Mouse (Mus musculus) neural tube, embryonic 14.5 days (tissue): ENCODE results near the gene Thada. TPM values are rescaled to one million over a fixed set of nuclear protein-coding genes. Genes with fewer than 3 reads are reported as not detected.
A peak's percentile ranks its signal among the peaks of the same experiment; 100 is the strongest.

Experiments used
- ATAC-seq: fragments of 200-750 bp; cut with Nextera tagmentation; 2 replicates; pipeline ENCODE4 v1.8.0; 2017; ENCODE audit warnings: low read depth, mild to moderate bottlenecking, moderate TSS enrichment, moderate library complexity
- H3K27ac ChIP-seq: fragments of 300-500 bp; sonication (generic); 2 replicates; pipeline ENCODE4 v1.5.1; 2014; ENCODE audit warnings: low read depth, mild to moderate bottlenecking, control low read depth, low read length, moderate library complexity, mixed read lengths
- H3K27me3 ChIP-seq: fragments of 300-500 bp; sonication (generic); 2 replicates; pipeline ENCODE4 v1.6.1; 2014; ENCODE audit warnings: low read length; ENCODE audit not compliant: control insufficient read depth, insufficient read depth
- H3K36me3 ChIP-seq: fragments of 300-500 bp; sonication (generic); 2 replicates; pipeline ENCODE4 v1.6.1; 2014; ENCODE audit warnings: low read length, mixed read lengths; ENCODE audit not compliant: control insufficient read depth, insufficient read depth
- H3K4me1 ChIP-seq: fragments of 300-500 bp; sonication (generic); 2 replicates; pipeline ENCODE4 v1.6.1; 2014; ENCODE audit warnings: low read length; ENCODE audit not compliant: control insufficient read depth, insufficient read depth
- H3K4me2 ChIP-seq: fragments of 300-500 bp; sonication (generic); 2 replicates; pipeline ENCODE4 v1.6.1; 2014; ENCODE audit warnings: mild to moderate bottlenecking, low read depth, low read length, control low read depth
- H3K4me3 ChIP-seq: fragments of 300-500 bp; sonication (generic); 2 replicates; pipeline ENCODE4 v1.5.1; 2014; ENCODE audit warnings: low read depth, low read length, control low read depth, mixed read lengths
- H3K9ac ChIP-seq: fragments of 300-500 bp; sonication (generic); replicated peaks from 2 replicates; pipeline ENCODE4 v1.6.1; 2014; ENCODE audit warnings: low read depth, mild to moderate bottlenecking, control low read depth, low read length, mixed read lengths
- H3K9me3 ChIP-seq: fragments of 300-500 bp; sonication (generic); 2 replicates; pipeline ENCODE4 v1.6.1; 2016; ENCODE audit warnings: low read length; ENCODE audit not compliant: control insufficient read depth
- WGBS: fragments of 180-500 bp; shearing (Covaris S2); extraction: QIAGEN DNeasy Blood & Tissue Kit; methylation state at CpG from one replicate; pipeline ENCODE4 v1.1.7; 2014; 5-methylcytosine and 5-hydroxymethylcytosine counted together
- polyA plus RNA-seq: library from polyadenylated mRNA; unstranded; fragments of >200 nt; fragmentation: Nextera tagmentation; extraction: Ambion mirVana; gene quantifications from 2 replicates; pipeline ENCODE4 v1.2.1, GENCODE M21; 2014

Thada gene
- polyA plus RNA-seq, 1 experiment from 2014 or later, result 12.8 TPM

DNA sequence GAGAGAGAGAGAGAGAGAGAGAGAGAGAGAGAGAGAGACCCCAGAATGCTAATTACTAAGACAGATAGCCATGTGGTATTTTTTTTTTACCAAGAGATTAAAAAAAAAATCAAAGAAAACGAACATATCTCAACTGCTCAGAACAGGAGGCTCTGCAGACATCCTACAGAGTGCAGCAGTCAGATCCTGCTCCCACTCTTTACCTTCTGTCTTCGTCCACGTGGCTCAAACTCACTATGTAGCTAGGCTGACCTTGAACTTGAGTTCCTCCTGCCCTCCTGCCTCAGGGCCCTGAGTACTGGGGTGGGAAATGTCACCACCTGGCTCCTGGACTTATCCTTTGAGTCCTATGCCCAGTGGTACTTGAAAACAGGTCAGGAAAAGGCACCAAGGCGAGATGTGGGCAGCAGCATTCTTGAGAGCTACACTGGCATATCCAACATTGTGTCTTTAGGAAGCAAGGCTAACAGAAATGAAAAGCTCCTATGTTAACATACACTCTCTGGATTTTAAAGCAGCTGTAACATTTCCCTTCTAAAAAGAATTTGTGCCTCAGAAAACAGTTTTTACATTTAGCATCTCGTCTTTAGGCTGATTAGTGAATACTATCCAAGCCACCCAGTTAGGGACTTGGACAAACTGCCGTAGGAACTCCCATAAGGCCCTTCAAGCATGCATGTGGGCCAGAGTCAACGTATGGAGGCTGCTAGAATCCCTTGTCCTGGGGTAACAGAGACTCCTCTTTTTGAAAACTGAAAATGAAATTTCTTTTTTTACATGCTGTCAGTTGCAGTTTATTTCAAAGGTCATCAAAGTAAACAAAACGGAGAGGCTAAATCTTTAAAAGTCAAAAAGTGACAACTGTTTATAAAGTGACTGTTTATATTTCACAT lies 183.4 kb downstream of the Thada start:
- 89% methylated on average over 8 of the region's 8 CpGs for WGBS
- H3K36me3 ChIP-seq, result no peaks in the 10 kb centered on the region
- ATAC-seq, result no peak

DNA sequence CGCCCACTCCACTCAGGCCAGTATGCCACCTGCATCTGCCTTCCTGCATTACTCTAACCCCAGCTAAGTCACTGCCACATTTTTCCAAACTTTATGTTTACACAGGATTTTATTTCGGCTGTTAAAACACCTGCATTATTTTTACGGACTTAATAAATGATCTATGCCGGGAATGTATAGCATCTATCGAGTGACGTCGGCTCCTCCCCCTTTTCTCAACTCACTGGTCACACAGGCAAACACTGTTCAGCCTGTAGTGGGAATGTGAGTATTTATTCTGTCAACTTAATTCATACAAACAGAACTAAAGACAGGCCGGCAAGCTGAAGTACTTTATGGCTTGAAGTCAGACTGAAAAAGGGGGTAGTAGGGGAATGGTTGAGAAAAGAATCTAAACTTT lies 187.0 kb downstream of the Thada start:
- no peaks in the 10 kb centered on the region for H3K36me3 ChIP-seq
- ATAC-seq, result no peak
- WGBS, result 79% methylated on average over 8 of the region's 8 CpGs

More for the DNA sequence above, 183.4 kb downstream of the Thada start:
- no peak overlapping the region for H3K4me3 ChIP-seq
- H3K9me3 ChIP-seq, result no peaks in the 10 kb centered on the region
- H3K27me3 ChIP-seq, result no peaks in the 10 kb centered on the region
- no peaks in the 10 kb centered on the region for H3K4me1 ChIP-seq
- H3K27ac ChIP-seq, result no peak overlapping the region
- H3K9ac ChIP-seq, result no peak overlapping the region
- H3K4me2 ChIP-seq, result no peak overlapping the region

DNA sequence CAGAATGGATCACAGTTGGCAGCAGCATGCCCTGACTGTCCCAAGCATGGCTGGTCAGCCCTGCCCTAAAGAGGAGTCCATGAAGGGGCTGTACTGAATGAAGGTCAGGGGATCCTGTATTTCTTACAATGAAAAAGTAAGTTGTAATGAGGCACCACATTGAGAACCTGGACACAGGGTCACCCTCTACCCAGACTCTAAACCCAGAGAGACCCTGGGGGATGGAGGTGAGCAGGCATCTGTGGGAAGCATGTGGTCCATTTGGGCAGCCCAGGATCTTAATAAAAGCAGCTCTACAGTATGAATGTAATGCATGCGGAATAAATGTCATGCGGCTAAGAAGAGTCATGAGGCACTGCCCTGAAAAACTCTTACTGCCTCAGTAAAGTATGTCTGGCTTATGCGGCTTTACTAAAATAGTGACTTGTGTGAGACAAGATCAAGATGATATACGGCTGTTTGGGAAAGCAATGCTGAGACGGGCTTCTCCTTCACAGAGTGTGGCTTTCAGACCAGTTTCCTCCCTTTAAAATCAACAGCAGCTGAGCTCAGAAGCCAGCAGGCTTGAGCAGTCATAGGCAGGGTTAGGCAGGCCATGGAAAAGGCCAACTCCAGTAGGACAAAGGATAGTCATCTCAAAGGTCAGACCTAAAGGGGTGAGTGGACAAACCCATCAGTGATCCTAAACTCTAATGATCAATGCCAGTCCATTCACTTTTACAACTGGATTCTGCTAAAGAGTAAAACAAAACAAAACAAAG lies 187.6 kb downstream of the Thada start:
- Histone ChIP-seq H3K36me3 (no peaks in the 10 kb centered on the region), H3K27me3 (no peaks in the 10 kb centered on the region), H3K9ac (no peak overlapping the region), H3K4me2 (no peak overlapping the region), H3K9me3 (no peaks in the 10 kb centered on the region), H3K4me3 (no peak overlapping the region), H3K27ac (no peak overlapping the region), H3K4me1 (peaks cover 10% of the 10 kb centered on the region; the same call in 1 of the 2 replicates)
- 70% methylated on average over 5 of the region's 5 CpGs for WGBS
- no peak for ATAC-seq

More for the DNA sequence above, 187.0 kb downstream of the Thada start:
- H3K9ac ChIP-seq, result no peak overlapping the region
- no peaks in the 10 kb centered on the region for H3K9me3 ChIP-seq
- H3K4me3 ChIP-seq, result no peak overlapping the region
- no peak overlapping the region for H3K4me2 ChIP-seq
- H3K4me1 ChIP-seq, result peaks cover 7% of the 10 kb centered on the region; the same call in 1 of the 2 replicates
- no peak overlapping the region for H3K27ac ChIP-seq
- H3K27me3 ChIP-seq, result no peaks in the 10 kb centered on the region

DNA sequence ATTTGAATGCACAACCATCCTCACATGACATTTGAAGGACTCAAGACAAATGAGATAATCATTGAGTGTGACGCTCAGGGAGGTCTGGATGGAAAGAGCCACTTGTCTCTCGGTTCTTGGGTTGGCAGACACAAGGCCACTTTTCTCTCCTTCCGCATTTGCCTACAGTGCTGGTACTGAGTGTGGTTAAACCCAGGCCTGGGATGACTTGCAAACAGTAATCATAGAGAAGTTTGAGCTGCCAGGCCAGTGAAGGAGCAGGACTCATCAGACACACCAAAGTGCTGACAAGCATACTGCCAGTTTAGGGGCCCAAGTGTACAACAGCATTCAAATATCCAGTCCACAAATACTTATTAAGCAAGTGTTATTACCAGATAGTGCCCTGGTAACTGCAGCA lies 191.0 kb downstream of the Thada start:
- 79% methylated on average over 3 of the region's 3 CpGs for WGBS
- H3K4me1 ChIP-seq, result peaks cover 10% of the 10 kb centered on the region; the same call in 1 of the 2 replicates
- no peak overlapping the region for H3K4me3 ChIP-seq
- H3K36me3 ChIP-seq, result no peaks in the 10 kb centered on the region
- no peak overlapping the region for H3K27ac ChIP-seq
- H3K27me3 ChIP-seq, result no peaks in the 10 kb centered on the region
- no peak overlapping the region for H3K9ac ChIP-seq
- ATAC-seq, result no peak
- no peak overlapping the region for H3K4me2 ChIP-seq
- H3K9me3 ChIP-seq, result no peaks in the 10 kb centered on the region

DNA sequence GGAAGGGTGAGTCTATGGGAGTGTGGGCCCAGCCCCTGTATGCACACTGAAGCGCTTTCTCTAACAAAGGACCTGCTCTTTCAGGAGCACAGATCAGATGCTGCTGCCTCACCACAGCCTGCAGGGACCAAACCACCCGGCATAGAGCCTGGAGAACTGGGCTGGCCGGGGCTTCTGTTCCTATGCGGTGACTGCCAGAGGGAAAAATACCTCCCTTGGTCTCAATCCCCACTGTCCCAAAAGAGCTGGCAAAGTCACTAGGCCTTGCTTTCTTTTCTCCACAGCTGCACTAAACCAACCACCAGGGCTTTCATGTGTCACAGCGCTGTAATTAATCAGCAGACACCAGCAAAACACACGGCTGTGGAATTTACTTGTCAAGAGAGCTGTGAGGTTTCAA lies 191.8 kb downstream of the Thada start:
- peaks cover 10% of the 10 kb centered on the region; the same call in 1 of the 2 replicates for H3K4me1 ChIP-seq
- no peaks in the 10 kb centered on the region for H3K36me3 ChIP-seq
- no peak overlapping the region for H3K4me2 ChIP-seq
- no peaks in the 10 kb centered on the region for H3K9me3 ChIP-seq
- peak overlapping the region; percentile 67 for H3K27ac ChIP-seq
- H3K27me3 ChIP-seq, result no peaks in the 10 kb centered on the region
- no peak overlapping the region for H3K9ac ChIP-seq
- no peak overlapping the region for H3K4me3 ChIP-seq
- ATAC-seq, result peak; percentile 56; the same call in 1 of the 2 replicates
- WGBS, result 26% methylated on average over 6 of the region's 6 CpGs

DNA sequence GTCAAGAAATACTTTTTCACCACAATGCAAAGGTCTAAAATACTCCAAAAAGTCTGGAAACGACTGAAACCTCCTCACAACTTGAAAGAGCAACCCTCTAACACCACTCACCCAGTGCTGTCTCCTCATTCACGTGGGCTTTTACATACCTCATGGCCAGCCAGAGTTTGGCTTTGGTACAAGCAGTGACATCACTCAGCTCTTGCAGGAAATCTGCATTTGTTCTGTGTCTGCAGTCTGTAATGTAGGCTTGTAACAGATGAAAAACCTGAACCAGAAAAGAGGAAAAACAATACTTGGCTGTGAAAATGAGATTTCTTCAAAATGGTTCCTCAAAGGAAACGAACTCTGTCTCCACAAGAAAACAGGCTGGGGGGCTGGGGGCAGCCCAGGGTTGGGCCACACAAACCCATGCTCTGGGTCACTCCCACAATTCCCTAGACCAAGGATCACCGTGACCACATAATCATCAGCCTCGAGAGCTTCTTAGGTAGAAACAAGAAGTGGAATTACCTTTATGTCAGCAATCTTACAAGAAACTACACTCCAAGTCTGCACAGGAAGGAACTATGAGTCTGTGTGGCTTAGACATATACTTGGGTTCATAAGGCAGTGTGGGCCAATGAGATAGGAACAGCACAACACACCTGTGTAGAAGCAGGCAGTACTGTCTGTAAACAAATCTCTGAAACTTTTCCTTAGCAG lies 193.3 kb downstream of the Thada start:
- H3K27ac ChIP-seq, result no peak overlapping the region
- no peaks in the 10 kb centered on the region for H3K36me3 ChIP-seq
- H3K9ac ChIP-seq, result no peak overlapping the region
- no peaks in the 10 kb centered on the region for H3K9me3 ChIP-seq
- WGBS, result 82% methylated on average over 5 of the region's 5 CpGs
- no peak overlapping the region for H3K4me3 ChIP-seq
- H3K4me2 ChIP-seq, result no peak overlapping the region
- no peaks in the 10 kb centered on the region for H3K27me3 ChIP-seq
- no peak for ATAC-seq
- peaks cover 10% of the 10 kb centered on the region; the same call in 1 of the 2 replicates for H3K4me1 ChIP-seq

DNA sequence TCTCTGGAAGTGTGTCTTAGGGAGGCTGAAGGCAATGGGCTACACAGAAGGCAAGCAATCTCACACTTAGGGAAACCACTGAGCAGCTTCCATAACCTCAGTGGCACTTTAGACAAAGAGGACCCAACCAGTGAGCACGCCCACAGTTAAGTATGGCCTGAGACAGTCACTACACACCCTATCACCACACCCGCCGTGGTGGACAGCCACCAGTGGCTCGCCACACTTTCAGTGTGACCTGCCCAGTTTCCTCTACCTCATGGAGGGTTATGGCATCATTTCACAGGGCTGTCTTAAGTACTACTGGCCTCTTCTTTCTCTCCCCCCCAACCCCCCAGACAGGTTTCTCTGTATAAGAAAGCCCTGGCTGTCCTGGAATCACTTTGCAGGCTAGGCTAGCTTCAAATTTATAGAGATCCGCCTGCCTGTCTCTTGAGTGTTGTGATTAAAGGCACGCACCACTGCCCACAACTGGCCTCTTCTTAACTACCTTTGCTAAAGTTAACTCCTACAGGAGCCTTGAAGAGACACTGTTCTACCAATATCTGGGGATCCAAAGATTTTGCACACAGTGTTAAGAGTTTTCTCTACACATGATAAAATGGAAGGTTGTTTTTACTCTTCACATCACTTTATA lies 194.3 kb downstream of the Thada start:
- Histone ChIP-seq H3K9ac (no peak overlapping the region), H3K4me3 (no peak overlapping the region), H3K27ac (no peak overlapping the region), H3K4me2 (no peak overlapping the region), H3K4me1 (peaks cover 10% of the 10 kb centered on the region; the same call in 1 of the 2 replicates), H3K27me3 (no peaks in the 10 kb centered on the region), H3K36me3 (no peaks in the 10 kb centered on the region), H3K9me3 (no peaks in the 10 kb centered on the region)
- WGBS, result 88% methylated on average over 6 of the region's 6 CpGs
- ATAC-seq, result no peak

DNA sequence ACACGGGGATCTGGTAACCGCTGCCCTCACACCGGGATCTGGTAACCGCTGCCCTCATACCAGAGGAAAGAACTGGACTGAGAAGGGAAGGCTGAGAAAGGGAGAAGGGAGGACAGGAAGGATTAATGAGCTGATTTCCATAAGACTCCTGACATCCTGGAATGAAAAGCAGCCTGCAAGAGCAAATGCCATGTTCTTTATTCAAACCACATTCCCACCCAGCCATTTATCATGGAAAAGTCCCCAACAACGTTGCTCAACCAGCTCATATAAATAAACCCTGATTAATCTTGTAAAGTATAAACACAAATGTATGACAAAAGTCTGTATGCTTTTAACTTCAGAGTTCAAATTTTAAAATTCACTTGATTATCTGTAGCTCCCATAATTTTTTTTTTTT lies 196.3 kb downstream of the Thada start:
- no peaks in the 10 kb centered on the region for H3K9me3 ChIP-seq
- H3K36me3 ChIP-seq, result no peaks in the 10 kb centered on the region
- ATAC-seq, result no peak
- no peak overlapping the region for H3K4me3 ChIP-seq
- no peak overlapping the region for H3K4me2 ChIP-seq
- 78% methylated on average over 5 of the region's 5 CpGs for WGBS
- no peaks in the 10 kb centered on the region for H3K27me3 ChIP-seq
- H3K27ac ChIP-seq, result no peak overlapping the region
- no peak overlapping the region for H3K9ac ChIP-seq
- peaks cover 10% of the 10 kb centered on the region; the same call in 1 of the 2 replicates for H3K4me1 ChIP-seq
